Mouse (Mus musculus) skeletal muscle tissue, adult 2 months (tissue): Measurements from ENCODE around the gene 5031410I06Rik.
"Not testable (repeated sequence)": the region's sequence is repeated elsewhere in the genome, so short reads cannot be mapped to it uniquely, and the experiment has no call there.

Source experiments
- DNase-seq: peaks from one replicate; pipeline ENCODE4 v3.0.0-alpha.2; 2012; ENCODE audit warnings: low read depth, low spot score

Gene 5031410I06Rik

DNA sequence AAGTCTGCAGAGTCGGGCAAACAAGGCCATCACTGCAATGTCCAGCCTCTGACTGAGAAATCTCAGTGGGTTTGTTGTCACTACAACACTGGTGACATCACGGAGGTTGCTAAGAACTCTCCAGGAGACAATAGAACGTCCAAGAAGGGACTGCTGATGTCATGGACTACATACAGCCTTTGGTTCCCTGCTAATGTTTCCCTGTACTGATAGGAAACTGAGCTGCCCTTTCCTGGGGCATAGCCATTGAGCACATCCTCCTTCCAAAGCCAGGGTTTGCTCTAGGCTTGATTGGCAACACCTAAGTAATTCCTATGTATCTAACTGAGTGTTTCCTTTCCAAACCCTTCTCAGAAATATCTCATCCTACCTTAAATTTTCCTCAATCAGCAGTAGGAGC lies at the start of gene 5031410I06Rik:
Gene 5031410I06Rik (minus strand): TSS at position 101 of the 400 bp plus-strand sequence.
- DNase-seq, result not testable (repeated sequence)

DNA sequence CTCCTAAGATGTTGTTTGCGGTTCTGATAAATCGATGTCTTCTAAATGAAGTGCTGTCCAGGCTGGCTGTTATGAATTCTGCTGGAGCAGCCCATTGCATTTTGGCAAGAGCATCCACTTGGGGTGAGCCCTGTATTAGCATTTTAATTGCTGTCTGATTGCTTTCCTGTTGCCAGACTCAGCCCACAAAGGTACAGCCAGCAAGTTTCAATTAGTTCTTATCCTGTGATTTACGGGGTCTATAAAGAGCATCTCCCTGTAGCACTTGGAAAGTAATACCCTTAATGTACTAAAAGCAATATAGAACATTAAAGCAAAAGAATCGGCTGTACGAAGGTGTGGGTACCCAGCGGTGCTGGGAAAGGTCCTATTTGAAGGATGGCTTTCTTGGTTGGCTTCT lies 37.7 kb upstream of the 5031410I06Rik start:
- no peak for DNase-seq

DNA sequence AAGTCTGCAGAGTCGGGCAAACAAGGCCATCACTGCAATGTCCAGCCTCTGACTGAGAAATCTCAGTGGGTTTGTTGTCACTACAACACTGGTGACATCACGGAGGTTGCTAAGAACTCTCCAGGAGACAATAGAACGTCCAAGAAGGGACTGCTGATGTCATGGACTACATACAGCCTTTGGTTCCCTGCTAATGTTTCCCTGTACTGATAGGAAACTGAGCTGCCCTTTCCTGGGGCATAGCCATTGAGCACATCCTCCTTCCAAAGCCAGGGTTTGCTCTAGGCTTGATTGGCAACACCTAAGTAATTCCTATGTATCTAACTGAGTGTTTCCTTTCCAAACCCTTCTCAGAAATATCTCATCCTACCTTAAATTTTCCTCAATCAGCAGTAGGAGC lies 16.2 kb upstream of the 5031410I06Rik start, which contains the start of gene Gm10220:
Gene Gm10220 (minus strand): TSS at position 101 of the 400 bp plus-strand sequence.
- DNase-seq, result not testable (repeated sequence)

DNA sequence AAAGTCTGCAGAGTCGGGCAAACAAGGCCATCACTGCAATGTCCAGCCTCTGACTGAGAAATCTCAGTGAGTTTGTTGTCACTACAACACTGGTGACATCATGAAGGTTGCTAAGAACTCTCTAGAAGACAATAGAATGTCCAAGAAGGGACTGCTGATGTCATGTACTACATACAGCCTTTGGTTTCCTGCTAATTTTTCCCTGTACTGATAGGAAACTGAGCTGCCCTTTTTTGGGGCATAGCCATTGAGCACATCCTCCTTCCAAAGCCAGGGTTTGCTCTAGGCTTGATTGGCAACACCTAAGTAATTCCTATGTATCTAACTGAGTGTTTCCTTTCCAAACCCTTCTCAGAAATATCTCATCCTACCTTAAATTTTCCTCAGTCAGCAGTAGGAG lies 16.0 kb downstream of the 5031410I06Rik start, which contains the start of gene Gm10471:
Gene Gm10471 (minus strand): TSS at position 101 of the 400 bp plus-strand sequence.
- not testable (repeated sequence) for DNase-seq

DNA sequence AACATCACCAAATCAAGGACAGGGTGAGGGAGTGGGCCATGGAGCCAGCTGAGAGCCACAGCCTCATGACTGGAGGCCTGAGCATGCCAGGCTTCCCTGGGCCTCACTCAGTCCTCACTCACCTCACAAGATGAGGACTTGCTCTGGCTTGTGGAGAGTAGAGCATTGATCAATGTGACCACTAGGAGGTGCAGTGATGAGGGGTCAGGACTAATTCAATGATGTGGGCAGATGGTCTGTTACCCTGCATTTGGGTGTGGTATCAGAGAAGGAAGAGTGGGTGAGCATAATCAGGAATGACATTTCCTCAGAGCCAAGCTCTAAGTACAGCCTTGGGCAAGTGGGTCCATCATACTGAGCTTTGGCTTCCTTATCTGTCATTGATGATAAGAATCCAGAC lies 26.1 kb downstream of the 5031410I06Rik start:
- DNase-seq, result not testable (repeated sequence)

DNA sequence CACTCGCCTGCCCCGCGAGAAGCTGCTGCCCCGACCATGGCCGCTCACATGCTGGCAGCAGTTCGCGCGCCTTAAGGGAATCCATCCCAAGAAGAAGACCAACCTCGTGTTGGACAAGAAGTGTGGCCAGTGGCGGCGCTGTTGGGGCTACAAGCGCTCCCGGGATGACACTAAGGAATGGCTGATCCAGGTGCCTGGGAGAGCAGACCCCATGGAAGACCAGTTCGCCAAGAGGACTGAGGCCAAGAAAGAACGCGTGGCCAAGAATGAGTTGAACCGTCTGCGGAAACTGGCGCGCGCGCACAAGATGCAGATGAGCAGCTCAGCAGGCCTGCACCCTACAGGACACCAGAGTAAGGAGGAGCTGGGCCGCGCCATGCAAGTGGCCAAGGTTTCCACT lies 34.4 kb downstream of the 5031410I06Rik start:
- no peak for DNase-seq

DNA sequence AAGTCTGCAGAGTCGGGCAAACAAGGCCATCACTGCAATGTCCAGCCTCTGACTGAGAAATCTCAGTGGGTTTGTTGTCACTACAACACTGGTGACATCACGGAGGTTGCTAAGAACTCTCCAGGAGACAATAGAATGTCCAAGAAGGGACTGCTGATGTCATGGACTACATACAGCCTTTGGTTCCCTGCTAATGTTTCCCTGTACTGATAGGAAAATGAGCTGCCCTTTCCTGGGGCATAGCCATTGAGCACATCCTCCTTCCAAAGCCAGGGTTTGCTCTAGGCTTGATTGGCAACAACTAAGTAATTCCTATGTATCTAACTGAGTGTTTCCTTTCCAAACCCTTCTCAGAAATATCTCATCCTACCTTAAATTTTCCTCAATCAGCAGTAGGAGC lies 46.7 kb downstream of the 5031410I06Rik start, which contains the start of gene Gm7347:
Gene Gm7347 (minus strand): TSS at position 101 of the 400 bp plus-strand sequence.
- DNase-seq, result not testable (repeated sequence)
